Mouse (Mus musculus) effector memory CD4-positive, alpha-beta T cell, adult 5 months (primary cell): ENCODE results near the gene Olfr172. TPM values are rescaled to one million over a fixed set of nuclear protein-coding genes. Genes with fewer than 3 reads are reported as not detected.

ENCODE experiments used
- polyA plus RNA-seq: library from polyadenylated mRNA; unstranded; fragments of 100-300 nt; shearing (Covaris generic); gene quantifications from one replicate; pipeline ENCODE4 v1.2.1, GENCODE M21; 2017

Olfr172 gene
- not detected for polyA plus RNA-seq

DNA sequence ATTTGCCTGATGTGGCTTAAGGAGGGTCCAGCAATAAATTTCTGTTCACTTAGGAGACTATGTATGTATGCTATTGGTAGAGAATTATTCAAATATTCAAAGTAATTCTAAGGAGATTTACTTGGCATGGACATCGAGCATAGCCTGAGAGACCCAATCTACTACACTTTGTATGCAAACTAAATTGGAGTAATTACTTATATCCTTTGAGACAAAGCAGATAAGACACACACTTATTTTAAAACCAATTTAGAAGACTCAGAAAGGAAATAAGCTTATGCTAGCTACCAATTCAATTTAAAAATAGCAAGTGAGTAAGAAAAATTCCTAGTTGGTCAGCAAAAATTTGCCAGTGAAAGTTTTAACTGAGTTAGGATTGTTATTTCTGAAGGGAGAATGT is at the start of gene Olfr172:
Gene Olfr172, minus strand, starts transcription at position 101 of the 400 bp plus-strand sequence.

DNA sequence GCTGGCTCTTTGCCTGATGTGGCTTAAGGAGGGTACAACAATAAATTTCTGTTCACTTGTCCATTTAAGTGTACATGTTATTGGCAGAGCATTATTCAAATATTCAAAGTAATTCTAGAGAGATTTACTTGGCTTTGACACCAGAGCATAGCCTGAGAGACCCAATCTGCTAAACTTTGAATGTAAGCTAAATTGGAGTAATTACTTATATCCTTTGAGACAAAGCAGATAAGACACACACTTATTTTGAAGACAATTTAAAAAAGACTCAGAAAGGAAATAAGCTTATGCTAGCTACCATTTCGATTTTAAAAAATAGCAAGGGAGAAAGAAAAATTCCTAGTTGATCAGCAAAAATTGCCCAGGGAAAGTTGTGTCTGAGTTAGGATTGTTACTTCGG is 37.2 kb upstream of the Olfr172 start, which contains the start of gene Olfr173:
Gene Olfr173, minus strand, starts transcription at position 101 of the 400 bp plus-strand sequence.

DNA sequence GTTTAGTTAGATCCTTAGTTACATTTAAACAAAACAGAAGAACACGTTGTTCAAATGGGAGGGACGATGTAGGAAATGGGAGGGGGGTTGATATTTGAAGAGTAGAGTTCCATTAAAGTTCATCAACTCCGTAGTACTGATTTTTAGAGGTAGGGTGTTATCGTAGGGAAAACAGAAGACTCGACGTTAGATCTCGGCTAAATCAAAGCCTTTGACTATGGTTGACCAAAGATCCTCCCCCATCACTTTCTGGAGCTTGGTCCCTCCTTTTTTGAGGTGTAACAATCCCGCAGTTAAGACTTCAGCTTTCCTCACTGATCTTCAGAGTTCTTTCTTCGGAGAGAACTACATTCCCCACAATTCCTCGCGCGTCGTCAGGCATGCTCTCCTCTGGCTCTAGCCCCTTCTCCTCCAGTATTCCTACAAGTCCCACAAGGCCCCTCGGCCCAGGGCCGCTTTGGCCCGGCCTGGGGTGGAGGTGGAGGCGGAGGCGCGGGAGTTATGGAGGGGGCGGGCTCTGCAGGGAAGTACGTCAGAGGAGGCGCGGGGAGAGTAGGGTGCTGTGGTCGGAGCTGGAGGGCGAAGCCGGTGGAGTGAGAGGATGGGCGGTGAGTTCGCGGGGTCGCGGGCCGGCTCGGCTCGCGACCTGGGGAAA is 35.4 kb downstream of the Olfr172 start, which contains the start of gene Cldnd1:
Gene Cldnd1, plus strand, starts transcription at position 434 of the 655 bp plus-strand sequence.

DNA sequence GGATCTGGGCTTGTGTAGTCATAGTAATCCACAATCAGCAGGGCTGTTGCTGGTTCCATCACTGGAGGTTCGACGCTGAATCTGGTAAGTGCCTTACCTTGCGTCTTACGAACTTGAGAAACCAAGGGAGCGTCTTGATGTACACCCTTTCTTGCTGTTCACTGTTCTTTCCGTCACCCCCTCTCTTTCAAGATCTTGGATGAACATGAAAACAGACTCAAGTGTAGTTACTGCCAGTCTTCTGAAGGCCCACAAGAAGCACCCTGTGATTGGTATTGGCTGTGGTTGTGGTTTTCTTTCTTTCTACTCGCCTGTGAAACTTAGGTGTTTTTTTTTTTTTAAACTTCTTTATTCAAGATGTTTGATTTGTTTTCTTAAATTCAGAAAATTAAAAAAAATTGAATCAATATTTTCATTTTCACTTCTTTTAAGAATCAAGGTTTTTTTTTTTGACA is 44.3 kb downstream of the Olfr172 start, which contains the start of gene Gpr15:
Gene Gpr15, minus strand, starts transcription at position 405 of the 455 bp plus-strand sequence.

Other genes with a start within 250 kb of the Olfr172 start
- gene St3gal6, start 238.9 kb downstream of the Olfr172 start, polyA plus RNA-seq = 75.3 TPM
- not detected for gene Gm813, start 146.2 kb downstream of the Olfr172 start, polyA plus RNA-seq
- not detected for gene E330017A01Rik, start 124.4 kb downstream of the Olfr172 start, polyA plus RNA-seq
- 15.6 TPM for gene Cpox, start 92.9 kb downstream of the Olfr172 start, polyA plus RNA-seq
- gene Gpr15, start 44.1 kb downstream of the Olfr172 start, polyA plus RNA-seq = 0.41 TPM
- gene Cldnd1, start 35.3 kb downstream of the Olfr172 start, polyA plus RNA-seq = 95.1 TPM
- 0.57 TPM for gene Olfr173, start 37.1 kb upstream of the Olfr172 start, polyA plus RNA-seq
- not detected for gene Olfr175-ps1, start 63.6 kb upstream of the Olfr172 start, polyA plus RNA-seq
- gene Olfr177, start 111.6 kb upstream of the Olfr172 start, polyA plus RNA-seq = not detected
- 0.36 TPM for gene Olfr178, start 128.9 kb upstream of the Olfr172 start, polyA plus RNA-seq
- not detected for gene Olfr181, start 165.6 kb upstream of the Olfr172 start, polyA plus RNA-seq
- not detected for gene Olfr180, start 166.2 kb upstream of the Olfr172 start, polyA plus RNA-seq
- 0.20 TPM for gene Olfr183, start 232.2 kb upstream of the Olfr172 start, polyA plus RNA-seq